Mouse (Mus musculus): ENCODE measurements around the gene Ergic3. TPM values are rescaled to one million over a fixed set of nuclear protein-coding genes. Genes with fewer than 3 reads are reported as not detected.
A peak's percentile ranks its signal among the peaks of the same experiment; 100 is the strongest.

The Ergic3 gene
- polyA plus RNA-seq, 1 experiment from 2014 or later: 170 TPM

GRCm38 (mm10) chr2:156039390-156039789 is 31.5 kb downstream of the Ergic3 start:
- 82% methylated on average over 3 of the region's 3 CpGs for WGBS (ENCODE audit: insufficient replicate concordance)
- H3K4me1 ChIP-seq (ENCODE audit: control insufficient read depth, insufficient read depth, low read length): no peaks in the 10 kb centered on the region
- H3K27ac ChIP-seq (ENCODE audit: low read depth, low read length): no peak overlapping the region
- H3K9me3 ChIP-seq (replicated peaks; ENCODE audit: control insufficient read depth, low read length): no peaks in the 10 kb centered on the region
- no peak overlapping the region for H3K4me2 ChIP-seq
- H3K4me3 ChIP-seq (ENCODE audit: low read depth, low read length): no peak overlapping the region
- no peak for ATAC-seq (replicated peaks; ENCODE audit: insufficient number of reproducible peaks, low FRiP score, low TSS enrichment)
- H3K36me3 ChIP-seq (ENCODE audit: control insufficient read depth, insufficient read depth, low read length): no peaks in the 10 kb centered on the region
- no peak overlapping the region for H3K9ac ChIP-seq (ENCODE audit: low read depth, low read length)
- no peaks in the 10 kb centered on the region for H3K27me3 ChIP-seq (ENCODE audit: control insufficient read depth, insufficient read depth, low read length)

- Histone ChIP-seq H3K36me3 (ENCODE audit: control insufficient read depth, insufficient read depth, low read length) (no peaks in the 10 kb centered on the region), H3K4me1 (ENCODE audit: control insufficient read depth, insufficient read depth, low read length) (no peaks in the 10 kb centered on the region), H3K9me3 (replicated peaks; ENCODE audit: control insufficient read depth, low read length) (no peaks in the 10 kb centered on the region), H3K27me3 (ENCODE audit: control insufficient read depth, insufficient read depth, low read length) (peaks cover 12% of the 10 kb centered on the region), H3K4me3 (ENCODE audit: low read depth, low read length) (no peak overlapping the region), H3K27ac (ENCODE audit: low read depth, low read length) (no peak overlapping the region), H3K9ac (ENCODE audit: low read depth, low read length) (no peak overlapping the region), H3K4me2 (no peak overlapping the region)
- 76% methylated on average over 8 of the region's 8 CpGs for WGBS (ENCODE audit: insufficient replicate concordance)
- ATAC-seq (replicated peaks; ENCODE audit: insufficient number of reproducible peaks, low FRiP score, low TSS enrichment): no peak
Observed at GRCm38 (mm10) chr2:156042903-156043302, 35.1 kb downstream of the Ergic3 start.

GRCm38 (mm10) chr2:156047929-156048328 is 40.1 kb downstream of the Ergic3 start:
- Histone ChIP-seq H3K4me1 (ENCODE audit: control insufficient read depth, insufficient read depth, low read length) (no peaks in the 10 kb centered on the region), H3K4me2 (peak overlapping the region; percentile 38), H3K4me3 (ENCODE audit: low read depth, low read length) (no peak overlapping the region), H3K9ac (ENCODE audit: low read depth, low read length) (no peak overlapping the region), H3K9me3 (replicated peaks; ENCODE audit: control insufficient read depth, low read length) (no peaks in the 10 kb centered on the region), H3K27me3 (ENCODE audit: control insufficient read depth, insufficient read depth, low read length) (peaks cover 24% of the 10 kb centered on the region), H3K27ac (ENCODE audit: low read depth, low read length) (no peak overlapping the region), H3K36me3 (ENCODE audit: control insufficient read depth, insufficient read depth, low read length) (no peaks in the 10 kb centered on the region)
- 8% methylated on average over 19 of the region's 19 CpGs for WGBS (ENCODE audit: insufficient replicate concordance)
- no peak for ATAC-seq (replicated peaks; ENCODE audit: insufficient number of reproducible peaks, low FRiP score, low TSS enrichment)

- H3K27ac ChIP-seq (ENCODE audit: low read depth, low read length): no peak within 1 kb of the TSS
- H3K27me3 ChIP-seq (ENCODE audit: control insufficient read depth, insufficient read depth, low read length): peaks cover 13% of the 10 kb centered on the region
- 74% methylated on average over 9 of the region's 9 CpGs for WGBS (ENCODE audit: insufficient replicate concordance)
Observed at GRCm38 (mm10) chr2:156052816-156053215, 45.0 kb downstream of the Ergic3 start, which contains the start of gene Fer1l4. TSS of gene Fer1l4 (minus strand) at chr2:156052947.

GRCm38 (mm10) chr2:156065099-156066041 is 57.5 kb downstream of the Ergic3 start, which contains the start of gene Spag4:
TSS of gene Spag4 (plus strand) at chr2:156065175.
- Histone ChIP-seq H3K4me1 (ENCODE audit: control insufficient read depth, insufficient read depth, low read length) (0 out of 2 replicates have a peak, but pooled peaks cover 4% of the 10 kb centered on the region), H3K27ac (ENCODE audit: low read depth, low read length) (peak within 1 kb of the TSS; percentile 83), H3K4me3 (ENCODE audit: low read depth, low read length) (peak within 1 kb of the TSS; percentile 77), H3K9me3 (replicated peaks; ENCODE audit: control insufficient read depth, low read length) (no peaks in the 10 kb centered on the region), H3K9ac (ENCODE audit: low read depth, low read length) (peak within 1 kb of the TSS; percentile 85), H3K27me3 (ENCODE audit: control insufficient read depth, insufficient read depth, low read length) (no peaks in the 10 kb centered on the region; the same call in 1 of the 2 replicates), H3K4me2 (peak within 1 kb of the TSS; percentile 96), H3K36me3 (ENCODE audit: control insufficient read depth, insufficient read depth, low read length) (no peaks in the 10 kb centered on the region)
- ATAC-seq (replicated peaks; ENCODE audit: insufficient number of reproducible peaks, low FRiP score, low TSS enrichment): peak; percentile 83
- under 1% methylated on average over 60 of the region's 81 CpGs for WGBS (ENCODE audit: insufficient replicate concordance)

More at GRCm38 (mm10) chr2:156052816-156053215, 45.0 kb downstream of the Ergic3 start, which contains the start of gene Fer1l4:
- Histone ChIP-seq H3K4me3 (ENCODE audit: low read depth, low read length) (no peak within 1 kb of the TSS), H3K36me3 (ENCODE audit: control insufficient read depth, insufficient read depth, low read length) (no peaks in the 10 kb centered on the region), H3K4me2 (no peak within 1 kb of the TSS), H3K9me3 (replicated peaks; ENCODE audit: control insufficient read depth, low read length) (no peaks in the 10 kb centered on the region), H3K4me1 (ENCODE audit: control insufficient read depth, insufficient read depth, low read length) (no peaks in the 10 kb centered on the region), H3K9ac (ENCODE audit: low read depth, low read length) (no peak within 1 kb of the TSS)
- ATAC-seq (replicated peaks; ENCODE audit: insufficient number of reproducible peaks, low FRiP score, low TSS enrichment): no peak

GRCm38 (mm10) chr2:156066126-156066525 is 58.3 kb downstream of the Ergic3 start:
- Histone ChIP-seq H3K9me3 (replicated peaks; ENCODE audit: control insufficient read depth, low read length) (no peaks in the 10 kb centered on the region), H3K4me2 (peak overlapping the region; percentile 96), H3K4me3 (ENCODE audit: low read depth, low read length) (peak overlapping the region; percentile 77), H3K27me3 (ENCODE audit: control insufficient read depth, insufficient read depth, low read length) (no peaks in the 10 kb centered on the region; the same call in 1 of the 2 replicates), H3K27ac (ENCODE audit: low read depth, low read length) (no peak overlapping the region), H3K36me3 (ENCODE audit: control insufficient read depth, insufficient read depth, low read length) (peaks cover 2% of the 10 kb centered on the region; the same call in 1 of the 2 replicates), H3K9ac (ENCODE audit: low read depth, low read length) (peak overlapping the region; percentile 85), H3K4me1 (ENCODE audit: control insufficient read depth, insufficient read depth, low read length) (0 out of 2 replicates have a peak, but pooled peaks cover 4% of the 10 kb centered on the region)
- ATAC-seq (replicated peaks; ENCODE audit: insufficient number of reproducible peaks, low FRiP score, low TSS enrichment): peak; percentile 19; the same call in 1 of the 2 replicates
- WGBS (ENCODE audit: insufficient replicate concordance): 37% methylated on average over 10 of the region's 10 CpGs

Other genes starting within 250 kb of the Ergic3 start
- gene Mmp24, start 232.7 kb upstream of the Ergic3 start, polyA plus RNA-seq (2014; fragmentation: Nextera tagmentation; extraction: Ambion mirVana): 0.04 TPM in 1 of 2 replicates, not detected in the other
- gene BC029722, start 188.6 kb upstream of the Ergic3 start, polyA plus RNA-seq (2014; fragmentation: Nextera tagmentation; extraction: Ambion mirVana): 5.6 and 5.7 TPM in 2 replicates
- 138 and 148 TPM in 2 replicates for gene Eif6, start 181.1 kb upstream of the Ergic3 start, polyA plus RNA-seq (2014; fragmentation: Nextera tagmentation; extraction: Ambion mirVana)
- gene Fam83c, start 173.2 kb upstream of the Ergic3 start, polyA plus RNA-seq (2014; fragmentation: Nextera tagmentation; extraction: Ambion mirVana): 0.06 and 0.15 TPM in 2 replicates
- gene Uqcc1, start 77.7 kb upstream of the Ergic3 start, polyA plus RNA-seq (2014; fragmentation: Nextera tagmentation; extraction: Ambion mirVana): 86.7 and 118 TPM in 2 replicates
- not detected in 2 replicates for gene Gm15557, start 67.3 kb upstream of the Ergic3 start, polyA plus RNA-seq (2014; fragmentation: Nextera tagmentation; extraction: Ambion mirVana)
- gene Gdf5, start 62.7 kb upstream of the Ergic3 start, polyA plus RNA-seq (2014; fragmentation: Nextera tagmentation; extraction: Ambion mirVana): 0.36 and 0.63 TPM in 2 replicates
- 6.4 and 12.3 TPM in 2 replicates for gene Cep250, start 51.6 kb upstream of the Ergic3 start, polyA plus RNA-seq (2014; fragmentation: Nextera tagmentation; extraction: Ambion mirVana)
- 0.80 and 1.1 TPM in 2 replicates for gene 6430550D23Rik, start 68 bp upstream of the Ergic3 start, polyA plus RNA-seq (2014; fragmentation: Nextera tagmentation; extraction: Ambion mirVana)
- gene Fer1l4, start 44.9 kb downstream of the Ergic3 start, polyA plus RNA-seq (2014; fragmentation: Nextera tagmentation; extraction: Ambion mirVana): not detected in 2 replicates
- gene Spag4, start 57.1 kb downstream of the Ergic3 start, polyA plus RNA-seq (2014; fragmentation: Nextera tagmentation; extraction: Ambion mirVana): 2.4 and 3.3 TPM in 2 replicates
- gene Cpne1, start 103.9 kb downstream of the Ergic3 start, polyA plus RNA-seq (2014; fragmentation: Nextera tagmentation; extraction: Ambion mirVana): 29.5 and 35.7 TPM in 2 replicates
- 22.3 and 25.8 TPM in 2 replicates for gene Rbm12, start 103.9 kb downstream of the Ergic3 start, polyA plus RNA-seq (2014; fragmentation: Nextera tagmentation; extraction: Ambion mirVana)
- gene Gm28036, start 119.0 kb downstream of the Ergic3 start, polyA plus RNA-seq (2014; fragmentation: Nextera tagmentation; extraction: Ambion mirVana): 11.6 and 14.1 TPM in 2 replicates
- gene Romo1, start 136.0 kb downstream of the Ergic3 start, polyA plus RNA-seq (2014; fragmentation: Nextera tagmentation; extraction: Ambion mirVana): 428 and 430 TPM in 2 replicates
- 55.7 and 58.2 TPM in 2 replicates for gene Nfs1, start 136.1 kb downstream of the Ergic3 start, polyA plus RNA-seq (2014; fragmentation: Nextera tagmentation; extraction: Ambion mirVana)
- 465 and 476 TPM in 2 replicates for gene Rbm39, start 172.2 kb downstream of the Ergic3 start, polyA plus RNA-seq (2014; fragmentation: Nextera tagmentation; extraction: Ambion mirVana)
- 61.1 and 62.7 TPM in 2 replicates for gene Phf20, start 188.4 kb downstream of the Ergic3 start, polyA plus RNA-seq (2014; fragmentation: Nextera tagmentation; extraction: Ambion mirVana)

All from heart, embryonic 11.5 days (tissue).